Mouse (Mus musculus): ENCODE measurements around the gene Ccl9. TPM values are rescaled to one million over a fixed set of nuclear protein-coding genes. Genes with fewer than 3 reads are reported as not detected.

The Ccl9 gene
- polyA plus RNA-seq, 1 experiment from 2014 or later, result 3.1 TPM

- ATAC-seq (ENCODE audit: low FRiP score) (no peak), DNase-seq (ENCODE audit: low spot score) (no peak)
- Histone ChIP-seq H3K27ac (ENCODE audit: low read depth, low read length) (no peak overlapping the region), H3K27me3 (ENCODE audit: control insufficient read depth, insufficient read depth, low read length) (no peaks in the 10 kb centered on the region), H3K9ac (ENCODE audit: low read depth, low read length) (no peak overlapping the region), H3K4me2 (replicated peaks; ENCODE audit: low read depth, low read length) (no peak overlapping the region), H3K4me1 (replicated peaks; ENCODE audit: control insufficient read depth, insufficient read depth, low read length) (no peaks in the 10 kb centered on the region), H3K4me3 (ENCODE audit: low read depth, low read length) (no peak overlapping the region), H3K36me3 (ENCODE audit: control insufficient read depth, insufficient read depth, low read length) (no peaks in the 10 kb centered on the region), H3K9me3 (ENCODE audit: control insufficient read depth, low read length) (no peaks in the 10 kb centered on the region)
- WGBS, result 88% methylated on average over 2 of the region's 2 CpGs
Measured at GRCm38 (mm10) chr11:83570189-83570588, 8.2 kb downstream of the Ccl9 start.

- Histone ChIP-seq H3K9ac (ENCODE audit: low read depth, low read length) (no peak overlapping the region), H3K9me3 (ENCODE audit: control insufficient read depth, low read length) (no peaks in the 10 kb centered on the region), H3K4me3 (ENCODE audit: low read depth, low read length) (no peak overlapping the region), H3K27ac (ENCODE audit: low read depth, low read length) (no peak overlapping the region), H3K4me1 (replicated peaks; ENCODE audit: control insufficient read depth, insufficient read depth, low read length) (no peaks in the 10 kb centered on the region), H3K27me3 (ENCODE audit: control insufficient read depth, insufficient read depth, low read length) (no peaks in the 10 kb centered on the region), H3K36me3 (ENCODE audit: control insufficient read depth, insufficient read depth, low read length) (no peaks in the 10 kb centered on the region), H3K4me2 (replicated peaks; ENCODE audit: low read depth, low read length) (no peak overlapping the region)
- DNase-seq (ENCODE audit: low spot score) (no peak), ATAC-seq (ENCODE audit: low FRiP score) (no peak)
- WGBS, result 93% methylated on average over 7 of the region's 7 CpGs
Measured at GRCm38 (mm10) chr11:83569249-83569648, 9.2 kb downstream of the Ccl9 start.

GRCm38 (mm10) chr11:83568786-83569185, 9.7 kb downstream of the Ccl9 start:
- Histone ChIP-seq H3K4me1 (replicated peaks; ENCODE audit: control insufficient read depth, insufficient read depth, low read length) (no peaks in the 10 kb centered on the region), H3K27me3 (ENCODE audit: control insufficient read depth, insufficient read depth, low read length) (no peaks in the 10 kb centered on the region), H3K4me2 (replicated peaks; ENCODE audit: low read depth, low read length) (no peak overlapping the region), H3K36me3 (ENCODE audit: control insufficient read depth, insufficient read depth, low read length) (no peaks in the 10 kb centered on the region), H3K9ac (ENCODE audit: low read depth, low read length) (no peak overlapping the region), H3K9me3 (ENCODE audit: control insufficient read depth, low read length) (no peaks in the 10 kb centered on the region), H3K27ac (ENCODE audit: low read depth, low read length) (no peak overlapping the region), H3K4me3 (ENCODE audit: low read depth, low read length) (no peak overlapping the region)
- 88% methylated on average over 3 of the region's 3 CpGs for whole genome bisulfite sequencing
- no peak for DNase-seq (ENCODE audit: low spot score)
- ATAC-seq (ENCODE audit: low FRiP score), result no peak

GRCm38 (mm10) chr11:83568061-83568460, 10.4 kb downstream of the Ccl9 start:
- no peak for ATAC-seq (ENCODE audit: low FRiP score)
- no peaks in the 10 kb centered on the region for H3K36me3 ChIP-seq (ENCODE audit: control insufficient read depth, insufficient read depth, low read length)
- H3K27me3 ChIP-seq (ENCODE audit: control insufficient read depth, insufficient read depth, low read length), result no peaks in the 10 kb centered on the region
- H3K9ac ChIP-seq (ENCODE audit: low read depth, low read length), result no peak overlapping the region
- H3K27ac ChIP-seq (ENCODE audit: low read depth, low read length), result no peak overlapping the region
- no peak overlapping the region for H3K4me2 ChIP-seq (replicated peaks; ENCODE audit: low read depth, low read length)
- H3K9me3 ChIP-seq (ENCODE audit: control insufficient read depth, low read length), result no peaks in the 10 kb centered on the region
- 92% methylated on average over 9 of the region's 9 CpGs for whole genome bisulfite sequencing
- H3K4me1 ChIP-seq (replicated peaks; ENCODE audit: control insufficient read depth, insufficient read depth, low read length), result no peaks in the 10 kb centered on the region
- no peak overlapping the region for H3K4me3 ChIP-seq (ENCODE audit: low read depth, low read length)
- no peak for DNase-seq (ENCODE audit: low spot score)

- Histone ChIP-seq H3K4me1 (replicated peaks; ENCODE audit: control insufficient read depth, insufficient read depth, low read length) (no peaks in the 10 kb centered on the region), H3K27me3 (ENCODE audit: control insufficient read depth, insufficient read depth, low read length) (no peaks in the 10 kb centered on the region), H3K9ac (ENCODE audit: low read depth, low read length) (no peak overlapping the region), H3K9me3 (ENCODE audit: control insufficient read depth, low read length) (no peaks in the 10 kb centered on the region), H3K4me3 (ENCODE audit: low read depth, low read length) (no peak overlapping the region), H3K36me3 (ENCODE audit: control insufficient read depth, insufficient read depth, low read length) (no peaks in the 10 kb centered on the region), H3K27ac (ENCODE audit: low read depth, low read length) (no peak overlapping the region), H3K4me2 (replicated peaks; ENCODE audit: low read depth, low read length) (no peak overlapping the region)
- 69% methylated on average over 7 of the region's 7 CpGs for WGBS
- no peak for DNase-seq (ENCODE audit: low spot score)
- ATAC-seq (ENCODE audit: low FRiP score), result no peak
Measured at GRCm38 (mm10) chr11:83567311-83567710, 11.1 kb downstream of the Ccl9 start.

GRCm38 (mm10) chr11:83566617-83567016, 11.8 kb downstream of the Ccl9 start:
- DNase-seq (ENCODE audit: low spot score) (no peak), ATAC-seq (ENCODE audit: low FRiP score) (no peak)
- Histone ChIP-seq H3K27me3 (ENCODE audit: control insufficient read depth, insufficient read depth, low read length) (no peaks in the 10 kb centered on the region), H3K9ac (ENCODE audit: low read depth, low read length) (no peak overlapping the region), H3K36me3 (ENCODE audit: control insufficient read depth, insufficient read depth, low read length) (no peaks in the 10 kb centered on the region), H3K4me1 (replicated peaks; ENCODE audit: control insufficient read depth, insufficient read depth, low read length) (no peaks in the 10 kb centered on the region), H3K9me3 (ENCODE audit: control insufficient read depth, low read length) (no peaks in the 10 kb centered on the region), H3K4me3 (ENCODE audit: low read depth, low read length) (no peak overlapping the region), H3K27ac (ENCODE audit: low read depth, low read length) (no peak overlapping the region), H3K4me2 (replicated peaks; ENCODE audit: low read depth, low read length) (no peak overlapping the region)

- DNase-seq (ENCODE audit: low spot score) (no peak), ATAC-seq (ENCODE audit: low FRiP score) (no peak)
- 72% methylated on average over 2 of the region's 2 CpGs for WGBS
- no peaks in the 10 kb centered on the region for H3K9me3 ChIP-seq (ENCODE audit: control insufficient read depth, low read length)
- no peaks in the 10 kb centered on the region for H3K27me3 ChIP-seq (ENCODE audit: control insufficient read depth, insufficient read depth, low read length)
- H3K4me1 ChIP-seq (replicated peaks; ENCODE audit: control insufficient read depth, insufficient read depth, low read length), result no peaks in the 10 kb centered on the region
- H3K4me2 ChIP-seq (replicated peaks; ENCODE audit: low read depth, low read length), result no peak overlapping the region
- H3K36me3 ChIP-seq (ENCODE audit: control insufficient read depth, insufficient read depth, low read length), result no peaks in the 10 kb centered on the region
- no peak overlapping the region for H3K27ac ChIP-seq (ENCODE audit: low read depth, low read length)
- no peak overlapping the region for H3K4me3 ChIP-seq (ENCODE audit: low read depth, low read length)
- H3K9ac ChIP-seq (ENCODE audit: low read depth, low read length), result no peak overlapping the region
Measured at GRCm38 (mm10) chr11:83563754-83564153, 14.7 kb downstream of the Ccl9 start.

GRCm38 (mm10) chr11:83562311-83562887, 16.0 kb downstream of the Ccl9 start:
- no peak overlapping the region for H3K27ac ChIP-seq (ENCODE audit: low read depth, low read length)
- ATAC-seq (ENCODE audit: low FRiP score), result no peak
- no peak for DNase-seq (ENCODE audit: low spot score)
- WGBS, result 69% methylated on average over 6 of the region's 6 CpGs
- no peaks in the 10 kb centered on the region for H3K36me3 ChIP-seq (ENCODE audit: control insufficient read depth, insufficient read depth, low read length)
- H3K27me3 ChIP-seq (ENCODE audit: control insufficient read depth, insufficient read depth, low read length), result no peaks in the 10 kb centered on the region
- H3K9me3 ChIP-seq (ENCODE audit: control insufficient read depth, low read length), result no peaks in the 10 kb centered on the region
- H3K4me3 ChIP-seq (ENCODE audit: low read depth, low read length), result no peak overlapping the region
- no peaks in the 10 kb centered on the region for H3K4me1 ChIP-seq (replicated peaks; ENCODE audit: control insufficient read depth, insufficient read depth, low read length)
- no peak overlapping the region for H3K9ac ChIP-seq (ENCODE audit: low read depth, low read length)
- H3K4me2 ChIP-seq (replicated peaks; ENCODE audit: low read depth, low read length), result no peak overlapping the region

- H3K9ac ChIP-seq (ENCODE audit: low read depth, low read length), result no peak overlapping the region
Measured at GRCm38 (mm10) chr11:83560405-83560804, 18.0 kb downstream of the Ccl9 start.

More at GRCm38 (mm10) chr11:83560405-83560804, 18.0 kb downstream of the Ccl9 start:
- no peaks in the 10 kb centered on the region for H3K36me3 ChIP-seq (ENCODE audit: control insufficient read depth, insufficient read depth, low read length)
- 74% methylated on average over 6 of the region's 6 CpGs for WGBS
- no peaks in the 10 kb centered on the region for H3K4me1 ChIP-seq (replicated peaks; ENCODE audit: control insufficient read depth, insufficient read depth, low read length)
- no peak overlapping the region for H3K4me3 ChIP-seq (ENCODE audit: low read depth, low read length)
- no peak overlapping the region for H3K4me2 ChIP-seq (replicated peaks; ENCODE audit: low read depth, low read length)
- no peaks in the 10 kb centered on the region for H3K27me3 ChIP-seq (ENCODE audit: control insufficient read depth, insufficient read depth, low read length)
- DNase-seq (ENCODE audit: low spot score), result no peak
- no peak for ATAC-seq (ENCODE audit: low FRiP score)
- no peaks in the 10 kb centered on the region for H3K9me3 ChIP-seq (ENCODE audit: control insufficient read depth, low read length)
- no peak overlapping the region for H3K27ac ChIP-seq (ENCODE audit: low read depth, low read length)

All from hindbrain, embryonic 11.5 days (tissue).